Mouse (Mus musculus): ENCODE measurements around the gene Atp2b4.

- no peak for TF ChIP-seq CTCF (IDR thresholded peaks at IDR 0.05; ENCODE audit: low read depth)
- TF ChIP-seq EP300 (optimal IDR thresholded peaks at IDR 0.05) = no peak
Observed at GRCm38 (mm10) chr1:133800948-133801393, at the start of gene Atp2b4.
